Mouse (Mus musculus) embryonic facial prominence, embryonic 13.5 days (tissue): ENCODE results near the gene Slc26a10. TPM values are rescaled to one million over a fixed set of nuclear protein-coding genes. Genes with fewer than 3 reads are reported as not detected.

Experiments used
- ATAC-seq: fragments of 200-750 bp; cut with Nextera tagmentation; 2 replicates; pipeline ENCODE4 v1.8.0; 2017; ENCODE audit warnings: low read depth; ENCODE audit not compliant: insufficient number of reproducible peaks, insufficient read depth, low FRiP score, low TSS enrichment
- H3K27ac ChIP-seq: fragments of 300-500 bp; sonication (generic); 2 replicates; pipeline ENCODE4 v1.5.1; 2015; ENCODE audit warnings: moderate library complexity, mild to moderate bottlenecking, inconsistent platforms
- H3K27me3 ChIP-seq: fragments of 300-500 bp; sonication (generic); 2 replicates; pipeline ENCODE4 v1.6.1; 2015; ENCODE audit warnings: mild to moderate bottlenecking, inconsistent platforms
- H3K36me3 ChIP-seq: fragments of 300-500 bp; sonication (generic); 2 replicates; pipeline ENCODE4 v1.6.1; 2015; ENCODE audit warnings: mild to moderate bottlenecking, inconsistent platforms
- H3K4me1 ChIP-seq: fragments of 300-500 bp; sonication (generic); 2 replicates; pipeline ENCODE4 v1.6.1; 2015; ENCODE audit warnings: inconsistent platforms
- H3K4me2 ChIP-seq: fragments of 300-500 bp; sonication (generic); 2 replicates; pipeline ENCODE4 v1.6.1; 2015; ENCODE audit warnings: moderate library complexity, mild to moderate bottlenecking, inconsistent platforms
- H3K4me3 ChIP-seq: fragments of 300-500 bp; sonication (generic); 2 replicates; pipeline ENCODE4 v1.5.1; 2015; ENCODE audit warnings: mild to moderate bottlenecking, inconsistent platforms
- H3K9ac ChIP-seq: fragments of 300-500 bp; sonication (generic); 2 replicates; pipeline ENCODE4 v1.6.1; 2015; ENCODE audit warnings: mild to moderate bottlenecking, inconsistent platforms
- H3K9me3 ChIP-seq: fragments of 300-500 bp; sonication (generic); 2 replicates; pipeline ENCODE4 v1.6.1; 2016; ENCODE audit warnings: inconsistent platforms
- WGBS: fragments of 180-500 bp; shearing (Covaris S2); methylation state at CpG from one replicate; pipeline ENCODE4 v1.1.7; 2015; ENCODE audit warnings: mixed read lengths; 5-methylcytosine and 5-hydroxymethylcytosine counted together
- polyA plus RNA-seq: library from polyadenylated mRNA; unstranded; fragments of >200 nt; fragmentation: Nextera tagmentation; extraction: Ambion mirVana; gene quantifications from 2 replicates; pipeline ENCODE4 v1.2.1, GENCODE M21; 2015

Slc26a10 gene
- polyA plus RNA-seq, 1 experiment from 2014 or later = 2.0 TPM

GRCm38 (mm10) chr10:127213272-127213671, 32.8 kb upstream of the Slc26a10 start:
- H3K4me1 ChIP-seq = peaks cover 17% of the 10 kb centered on the region
- no peak for ATAC-seq
- 86% methylated on average over 8 of the region's 8 CpGs for WGBS
- no peaks in the 10 kb centered on the region for H3K9me3 ChIP-seq
- no peak overlapping the region for H3K4me2 ChIP-seq
- H3K4me3 ChIP-seq = no peak overlapping the region
- H3K36me3 ChIP-seq = peaks cover 4% of the 10 kb centered on the region; the same call in 1 of the 2 replicates
- H3K9ac ChIP-seq = no peak overlapping the region
- no peak overlapping the region for H3K27ac ChIP-seq
- H3K27me3 ChIP-seq = no peaks in the 10 kb centered on the region; the same call in 1 of the 2 replicates

- WGBS = under 1% methylated on average over 47 of the region's 47 CpGs
- peak; percentile 96 for ATAC-seq
- H3K4me2 ChIP-seq = peak within 1 kb of the TSS; percentile 96
- H3K36me3 ChIP-seq = peaks cover 20% of the 10 kb centered on the region
- no peaks in the 10 kb centered on the region for H3K9me3 ChIP-seq
- H3K9ac ChIP-seq = peak within 1 kb of the TSS; percentile 81
- H3K27me3 ChIP-seq = no peaks in the 10 kb centered on the region; the same call in 1 of the 2 replicates
- peak within 1 kb of the TSS; percentile 86 for H3K4me3 ChIP-seq
- H3K4me1 ChIP-seq = peaks cover 17% of the 10 kb centered on the region
- H3K27ac ChIP-seq = peak within 1 kb of the TSS; percentile 72
Measured at GRCm38 (mm10) chr10:127211414-127211854, 31.0 kb upstream of the Slc26a10 start, which contains the start of gene Pip4k2c. Pip4k2c (minus strand) TSS chr10:127211585.

GRCm38 (mm10) chr10:127210961-127211405, 30.5 kb upstream of the Slc26a10 start:
- Histone ChIP-seq H3K27me3 (no peaks in the 10 kb centered on the region; the same call in 1 of the 2 replicates), H3K4me3 (peak overlapping the region; percentile 86), H3K4me2 (peak overlapping the region; percentile 96), H3K9ac (peak overlapping the region; percentile 81), H3K36me3 (peaks cover 25% of the 10 kb centered on the region), H3K27ac (no peak overlapping the region), H3K9me3 (no peaks in the 10 kb centered on the region), H3K4me1 (peaks cover 17% of the 10 kb centered on the region)
- ATAC-seq = peak; percentile 38
- under 1% methylated on average over 22 of the region's 25 CpGs for WGBS

GRCm38 (mm10) chr10:127209928-127210570, 29.6 kb upstream of the Slc26a10 start:
- peak overlapping the region; percentile 81; the same call in 1 of the 2 replicates for H3K9ac ChIP-seq
- no peaks in the 10 kb centered on the region for H3K9me3 ChIP-seq
- H3K4me3 ChIP-seq = peak overlapping the region; percentile 86
- no peak for ATAC-seq
- peaks cover 17% of the 10 kb centered on the region for H3K4me1 ChIP-seq
- H3K4me2 ChIP-seq = peak overlapping the region; percentile 96
- H3K36me3 ChIP-seq = peaks cover 34% of the 10 kb centered on the region
- H3K27me3 ChIP-seq = no peaks in the 10 kb centered on the region; the same call in 1 of the 2 replicates
- WGBS = 85% methylated on average over 13 of the region's 13 CpGs
- H3K27ac ChIP-seq = no peak overlapping the region

GRCm38 (mm10) chr10:127208921-127209320, 28.5 kb upstream of the Slc26a10 start:
- Histone ChIP-seq H3K9ac (no peak overlapping the region), H3K4me2 (no peak overlapping the region), H3K36me3 (peaks cover 45% of the 10 kb centered on the region), H3K27me3 (no peaks in the 10 kb centered on the region), H3K27ac (no peak overlapping the region), H3K9me3 (no peaks in the 10 kb centered on the region), H3K4me1 (peaks cover 17% of the 10 kb centered on the region), H3K4me3 (no peak overlapping the region)
- ATAC-seq = no peak
- 86% methylated on average over 4 of the region's 4 CpGs for WGBS

- Histone ChIP-seq H3K36me3 (peaks cover 72% of the 10 kb centered on the region), H3K4me3 (no peak overlapping the region), H3K9me3 (no peaks in the 10 kb centered on the region), H3K27ac (no peak overlapping the region), H3K9ac (no peak overlapping the region), H3K27me3 (no peaks in the 10 kb centered on the region), H3K4me2 (no peak overlapping the region), H3K4me1 (peaks cover 10% of the 10 kb centered on the region)
- no peak for ATAC-seq
- WGBS = 91% methylated on average over 10 of the region's 10 CpGs
Measured at GRCm38 (mm10) chr10:127205373-127205772, 24.9 kb upstream of the Slc26a10 start.

- Histone ChIP-seq H3K9ac (no peak overlapping the region), H3K4me2 (no peak overlapping the region), H3K4me1 (peaks cover 4% of the 10 kb centered on the region; the same call in 1 of the 2 replicates), H3K27ac (no peak overlapping the region), H3K4me3 (no peak overlapping the region), H3K27me3 (no peaks in the 10 kb centered on the region), H3K36me3 (peaks cover 80% of the 10 kb centered on the region), H3K9me3 (no peaks in the 10 kb centered on the region)
- 90% methylated on average over 5 of the region's 5 CpGs for WGBS
- no peak for ATAC-seq
Measured at GRCm38 (mm10) chr10:127204589-127204988, 24.1 kb upstream of the Slc26a10 start.

- no peaks in the 10 kb centered on the region for H3K9me3 ChIP-seq
- peaks cover 90% of the 10 kb centered on the region for H3K36me3 ChIP-seq
- no peak overlapping the region for H3K4me2 ChIP-seq
- no peaks in the 10 kb centered on the region for H3K4me1 ChIP-seq
- H3K9ac ChIP-seq = no peak overlapping the region
- no peak for ATAC-seq
- H3K27me3 ChIP-seq = no peaks in the 10 kb centered on the region
- 82% methylated on average over 3 of the region's 3 CpGs for WGBS
- no peak overlapping the region for H3K27ac ChIP-seq
- H3K4me3 ChIP-seq = no peak overlapping the region
Measured at GRCm38 (mm10) chr10:127203106-127203505, 22.7 kb upstream of the Slc26a10 start.

- peaks cover 11% of the 10 kb centered on the region for H3K4me1 ChIP-seq
- H3K27ac ChIP-seq = no peak overlapping the region
- 81% methylated on average over 8 of the region's 8 CpGs for WGBS
- H3K4me3 ChIP-seq = no peak overlapping the region
- H3K4me2 ChIP-seq = no peak overlapping the region
- peaks cover 74% of the 10 kb centered on the region for H3K36me3 ChIP-seq
- no peak overlapping the region for H3K9ac ChIP-seq
- no peak for ATAC-seq
- no peaks in the 10 kb centered on the region for H3K9me3 ChIP-seq
- no peaks in the 10 kb centered on the region for H3K27me3 ChIP-seq
Measured at GRCm38 (mm10) chr10:127200279-127200678, 19.8 kb upstream of the Slc26a10 start.

GRCm38 (mm10) chr10:127199474-127199873, 19.0 kb upstream of the Slc26a10 start:
- Histone ChIP-seq H3K4me2 (no peak overlapping the region), H3K4me3 (no peak overlapping the region), H3K4me1 (peaks cover 18% of the 10 kb centered on the region), H3K9ac (peak overlapping the region; percentile 21; the same call in 1 of the 2 replicates), H3K9me3 (no peaks in the 10 kb centered on the region), H3K27me3 (no peaks in the 10 kb centered on the region), H3K36me3 (peaks cover 66% of the 10 kb centered on the region), H3K27ac (no peak overlapping the region)
- 84% methylated on average over 11 of the region's 11 CpGs for WGBS
- ATAC-seq = no peak

GRCm38 (mm10) chr10:127199068-127199467, 18.6 kb upstream of the Slc26a10 start:
- H3K27me3 ChIP-seq = no peaks in the 10 kb centered on the region
- no peaks in the 10 kb centered on the region for H3K9me3 ChIP-seq
- H3K27ac ChIP-seq = no peak overlapping the region
- peaks cover 22% of the 10 kb centered on the region for H3K4me1 ChIP-seq
- H3K36me3 ChIP-seq = peaks cover 61% of the 10 kb centered on the region
- no peak overlapping the region for H3K4me3 ChIP-seq
- no peak overlapping the region for H3K9ac ChIP-seq
- no peak for ATAC-seq
- no peak overlapping the region for H3K4me2 ChIP-seq
- WGBS = 70% methylated on average over 5 of the region's 5 CpGs

GRCm38 (mm10) chr10:127198492-127198891, 18.0 kb upstream of the Slc26a10 start:
- H3K27me3 ChIP-seq = no peaks in the 10 kb centered on the region
- peaks cover 25% of the 10 kb centered on the region for H3K4me1 ChIP-seq
- no peak overlapping the region for H3K4me2 ChIP-seq
- H3K27ac ChIP-seq = 0 out of 2 replicates have a peak overlapping the region, but pooled peaks have one; percentile 22
- H3K9me3 ChIP-seq = no peaks in the 10 kb centered on the region
- no peak overlapping the region for H3K9ac ChIP-seq
- no peak for ATAC-seq
- H3K4me3 ChIP-seq = no peak overlapping the region
- peaks cover 56% of the 10 kb centered on the region for H3K36me3 ChIP-seq
- WGBS = 29% methylated on average over 2 of the region's 2 CpGs
